ENCODE assay signal across 7 mouse cellular contexts in the genomic region with DNA sequence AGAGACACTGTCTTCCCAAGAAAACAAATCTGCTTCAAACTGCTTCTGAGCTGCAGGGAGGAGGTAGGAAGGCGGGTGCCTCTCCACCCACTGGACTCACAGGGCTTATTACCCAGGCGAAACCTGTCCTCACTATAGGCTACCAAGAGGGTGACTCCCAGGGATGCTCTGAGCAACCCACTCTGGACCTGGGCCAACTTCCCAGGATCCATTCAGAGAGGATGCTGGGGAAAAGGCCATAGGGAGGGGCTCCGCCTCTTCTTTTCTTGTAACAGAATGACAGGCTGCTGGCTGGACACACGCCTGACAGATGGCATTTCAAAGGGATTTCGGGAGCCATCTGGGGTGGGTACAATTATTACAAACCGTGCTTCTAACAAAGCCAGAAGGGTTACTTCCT.
DNase-seq lines count a peak whose midpoint lies in the region; ATAC-seq and TF ChIP-seq lines count a peak whose summit lies in the region.

No protein-coding gene starts in this region.

- intact Hi-C loops in left cerebral cortex, postnatal 25 days (cut with DNase I): loop anchor here (2.0 kb wide), 1 partner anchor 25 kb away; no protein-coding TSS in a partner anchor

- no peaks in the 10 kb centered on the region for H3K9me3 ChIP-seq in ES-E14 (ENCODE audit: control insufficient read depth, insufficient read depth, low read depth, low read length)
- no peaks in the 10 kb centered on the region for H3K9me3 ChIP-seq in embryonic facial prominence, embryonic 11.5 days (replicated peaks; ENCODE audit: control insufficient read depth, low read length)

- H3K36me3 ChIP-seq in ES-E14 (ENCODE audit: control insufficient read depth, insufficient read depth, low read length, poor library complexity, severe bottlenecking): no peaks in the 10 kb centered on the region
- no peaks in the 10 kb centered on the region for H3K36me3 ChIP-seq in embryonic facial prominence, embryonic 11.5 days (replicated peaks; ENCODE audit: control insufficient read depth, insufficient read depth, low read depth, low read length)

- no peak overlapping the region for H3K4me2 ChIP-seq in embryonic facial prominence, embryonic 11.5 days (ENCODE audit: low read depth, low read length)

- in situ Hi-C loops in ES-E14 (cut with MboI; ENCODE audit: low sequenced_read_pairs in 2 of 2, unreplicated experiment in 2 of 2): no loop called here

- no peak overlapping the region for H3K4me3 ChIP-seq in ES-E14 (ENCODE audit: insufficient read depth in 1 of 2, low read depth in 1 of 2, low read length in 2 of 2, poor library complexity in 1 of 2, severe bottlenecking in 1 of 2)
- no peak overlapping the region for H3K4me3 ChIP-seq in embryonic facial prominence, embryonic 11.5 days (ENCODE audit: low read depth, low read length)

- peak; percentile 82 for ATAC-seq in embryonic facial prominence, embryonic 11.5 days (replicated peaks; ENCODE audit: insufficient number of reproducible peaks, low FRiP score, low TSS enrichment, low read depth)

- 30% methylated on average over 6 of the region's 6 CpGs for WGBS in embryonic facial prominence, embryonic 11.5 days

- DNase-seq in ES-E14 (ENCODE audit: low read depth, low spot score): peak; percentile 40
- DNase-seq in adrenal gland, adult 2 months: peak; percentile 26
- peak; percentile 68 for DNase-seq in embryonic facial prominence, embryonic 11.5 days (ENCODE audit: low spot score)
- peak; percentile 38 to 63 for DNase-seq in gastrocnemius, postnatal 4 days (ENCODE audit: low spot score in 2 of 2)
- peak; percentile 70 to 80 for DNase-seq in left cerebral cortex, postnatal 25 days (ENCODE audit: low spot score in 2 of 2)
- DNase-seq in right cerebral cortex, adult 2 months (ENCODE audit: low spot score in 2 of 2): peak; percentile 73 to 82
- DNase-seq in urinary bladder, adult 18-20 months (ENCODE audit: low spot score in 2 of 2): no peak

- H3K4me1 ChIP-seq in ES-E14 (ENCODE audit: control insufficient read depth in 2 of 2, insufficient read depth in 2 of 2, low read length in 2 of 2, poor library complexity in 1 of 2): peaks cover 6 to 11% of the 10 kb centered on the region in 2 experiments
- H3K4me1 ChIP-seq in embryonic facial prominence, embryonic 11.5 days (ENCODE audit: control insufficient read depth, insufficient read depth, low read length): no peaks in the 10 kb centered on the region

- no peak overlapping the region for H3K27ac ChIP-seq in ES-E14 (ENCODE audit: insufficient read depth, low read depth, low read length, poor library complexity, severe bottlenecking)
- H3K27ac ChIP-seq in embryonic facial prominence, embryonic 11.5 days (replicated peaks; ENCODE audit: low read depth, low read length): no peak overlapping the region; the same call in 1 of the 2 replicates

- H3K9ac ChIP-seq in ES-E14 (ENCODE audit: insufficient read depth, low read depth, low read length, poor library complexity, severe bottlenecking): no peak overlapping the region
- no peak overlapping the region for H3K9ac ChIP-seq in embryonic facial prominence, embryonic 11.5 days (replicated peaks; ENCODE audit: low read length)

- H3K27me3 ChIP-seq in embryonic facial prominence, embryonic 11.5 days (ENCODE audit: control insufficient read depth, insufficient read depth, low read length): no peaks in the 10 kb centered on the region

TF ChIP-seq in ES-E14, 5 proteins besides CTCF, POLR2A, EP300 and RAD21:
- TF ChIP-seq HCFC1 (IDR thresholded peaks at IDR 0.05; ENCODE audit: borderline replicate concordance, insufficient read depth, low read length) (no peak), ZC3H11A (IDR thresholded peaks at IDR 0.05; ENCODE audit: borderline replicate concordance, low read depth, low read length) (no peak), MAFK (IDR thresholded peaks at IDR 0.05; ENCODE audit: insufficient read depth, low read depth, low read length) (no peak), CHD2 (IDR thresholded peaks at IDR 0.05; ENCODE audit: low read depth, low read length) (no peak)

Comparison
In these comparisons a context has a peak if more than half of its experiments do, and no peak if none do; other contexts are left out.
1. DNase-seq: peak in ES-E14 (single experiment), adrenal gland, adult 2 months (single experiment), embryonic facial prominence, embryonic 11.5 days (single experiment), gastrocnemius, postnatal 4 days (2 of 2), left cerebral cortex, postnatal 25 days (2 of 2) and right cerebral cortex, adult 2 months (2 of 2); none in urinary bladder, adult 18-20 months (0 of 2).